Mouse (Mus musculus) ES-E14 (cell line): Measurements from ENCODE around the gene Ebf1. TPM values are rescaled to one million over a fixed set of nuclear protein-coding genes. Genes with fewer than 3 reads are reported as not detected.

Source experiments
- DNase-seq: peaks from one replicate; pipeline ENCODE4 v3.0.0-alpha.2; 2013; ENCODE audit warnings: low read depth, low spot score
- H3K27ac ChIP-seq: 2 replicates; pipeline ENCODE4 v1.5.1; 2012; ENCODE audit warnings: low read depth, mild to moderate bottlenecking, low read length, moderate library complexity, mixed read lengths; ENCODE audit not compliant: poor library complexity, insufficient read depth, severe bottlenecking
- H3K36me3 ChIP-seq: 2 replicates; pipeline ENCODE4 v1.6.1; 2012; ENCODE audit warnings: mild to moderate bottlenecking, low read length, moderate library complexity, mixed read lengths; ENCODE audit not compliant: control insufficient read depth, poor library complexity, insufficient read depth, severe bottlenecking
- H3K4me1 ChIP-seq, 2 experiments: fragments of 150-350 bp in 1 of 2; sonication (generic) in 1 of 2; 2 replicates each; pipeline ENCODE4 v1.6.1; 2012; ENCODE audit warnings: low read length in 2 of 2, mild to moderate bottlenecking in 1 of 2, mixed read lengths in 1 of 2; ENCODE audit not compliant: control insufficient read depth in 2 of 2, insufficient read depth in 2 of 2, poor library complexity in 1 of 2
- H3K4me3 ChIP-seq, 2 experiments: fragments of 150-350 bp in 1 of 2; sonication (generic) in 1 of 2; 2 replicates each; pipeline ENCODE4 v1.5.1; 2012; ENCODE audit warnings: low read length in 2 of 2, low read depth in 1 of 2, mild to moderate bottlenecking in 1 of 2, mixed read lengths in 1 of 2; ENCODE audit not compliant: insufficient read depth in 1 of 2, poor library complexity in 1 of 2, severe bottlenecking in 1 of 2
- H3K9ac ChIP-seq: 2 replicates; pipeline ENCODE4 v1.6.1; 2012; ENCODE audit warnings: low read depth, mild to moderate bottlenecking, low read length, mixed read lengths; ENCODE audit not compliant: poor library complexity, insufficient read depth, severe bottlenecking
- H3K9me3 ChIP-seq: fragments of 150-350 bp; sonication (generic); 2 replicates; pipeline ENCODE4 v1.6.1; 2012; ENCODE audit warnings: low read depth, mild to moderate bottlenecking, low read length; ENCODE audit not compliant: control insufficient read depth, insufficient read depth
- CHD2 ChIP-seq: IDR thresholded peaks from 2 replicates; pipeline ENCODE4 v1.6.1; 2014; ENCODE audit warnings: mild to moderate bottlenecking, low read depth, low read length, inconsistent platforms
- HCFC1 ChIP-seq: IDR thresholded peaks from 2 replicates; pipeline ENCODE4 v1.6.1; 2012; ENCODE audit warnings: low read length, inconsistent platforms, borderline replicate concordance; ENCODE audit not compliant: insufficient read depth
- MAFK ChIP-seq: IDR thresholded peaks from 2 replicates; pipeline ENCODE4 v1.6.1; 2014; ENCODE audit warnings: mild to moderate bottlenecking, low read depth, low read length, inconsistent platforms; ENCODE audit not compliant: insufficient read depth
- ZC3H11A ChIP-seq: IDR thresholded peaks from 2 replicates; pipeline ENCODE4 v1.6.1; 2012; ENCODE audit warnings: low read depth, mild to moderate bottlenecking, inconsistent platforms, low read length, borderline replicate concordance
- ZNF384 ChIP-seq: IDR thresholded peaks from 2 replicates; pipeline ENCODE4 v1.6.1; 2012; ENCODE audit warnings: low read depth, low read length, inconsistent platforms
- in situ Hi-C, 2 experiments: fragments of 600-800 bp; cut with MboI; formaldehyde crosslinking; loops; one replicate each; pipeline ENCODE4 v1.15.1; 2025; ENCODE audit warnings: low sequenced_read_pairs in 2 of 2, inconsistent platforms in 1 of 2; ENCODE audit not compliant: unreplicated experiment in 2 of 2
- total RNA-seq: library from RNA; depleted of rRNA; stranded (reverse); fragments of 300-350 nt; gene quantifications from 2 replicates; pipeline ENCODE4 v1.2.3, GENCODE M21; 2012

Ebf1 gene
- total RNA-seq, 1 experiment = 3.2 TPM

DNA sequence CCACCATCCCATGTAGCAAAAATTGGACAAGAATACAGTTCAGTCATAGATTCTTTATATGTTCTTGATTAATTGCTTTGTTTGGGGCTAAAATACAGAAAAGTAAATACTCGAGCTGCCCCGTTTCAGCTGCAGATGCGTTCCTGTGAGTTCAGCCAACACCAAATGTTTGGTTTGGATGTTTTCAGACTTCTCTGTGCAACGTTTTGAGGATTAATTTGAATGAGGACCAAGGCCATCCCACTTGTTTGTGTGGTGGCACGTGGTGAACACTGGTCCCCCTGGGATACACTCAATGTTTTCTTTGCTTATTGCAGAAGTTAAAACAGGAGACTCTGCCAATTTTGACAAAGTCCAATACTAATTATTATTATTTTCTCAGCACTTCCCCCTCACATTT lies 289.3 kb downstream of the Ebf1 start:
- Histone ChIP-seq H3K27ac (no peak overlapping the region), H3K9me3 (no peaks in the 10 kb centered on the region), H3K36me3 (no peaks in the 10 kb centered on the region), H3K4me1 (no peaks in the 10 kb centered on the region), H3K4me3 (no peak overlapping the region), H3K9ac (no peak overlapping the region)
- TF ChIP-seq ZC3H11A = no peak
- no peak for TF ChIP-seq ZNF384
- TF ChIP-seq MAFK = no peak
- no peak for TF ChIP-seq CHD2
- no peak for TF ChIP-seq HCFC1
- no peak for DNase-seq
- in situ Hi-C loops = no loop called here

- H3K9me3 ChIP-seq = no peaks in the 10 kb centered on the region
- TF ChIP-seq HCFC1 (no peak), CHD2 (no peak), ZC3H11A (no peak), MAFK (no peak), ZNF384 (no peak)
- in situ Hi-C loops = no loop called here
- H3K4me1 ChIP-seq = no peaks in the 10 kb centered on the region
- H3K4me3 ChIP-seq = no peak overlapping the region
- no peaks in the 10 kb centered on the region for H3K36me3 ChIP-seq
- H3K9ac ChIP-seq = no peak overlapping the region
- no peak overlapping the region for H3K27ac ChIP-seq
- DNase-seq = no peak
Observed at GRCm38 (mm10) chr11:44911765-44912164, 294.6 kb downstream of the Ebf1 start.

- Histone ChIP-seq H3K4me1 (no peaks in the 10 kb centered on the region), H3K36me3 (no peaks in the 10 kb centered on the region), H3K9ac (no peak overlapping the region), H3K4me3 (no peak overlapping the region), H3K27ac (no peak overlapping the region), H3K9me3 (no peaks in the 10 kb centered on the region)
- no peak for DNase-seq
- in situ Hi-C loops = no loop called here
- TF ChIP-seq ZC3H11A = no peak
- no peak for TF ChIP-seq MAFK
- TF ChIP-seq CHD2 = no peak
- TF ChIP-seq HCFC1 = no peak
- no peak for TF ChIP-seq ZNF384
Observed at GRCm38 (mm10) chr11:44913806-44914205, 296.7 kb downstream of the Ebf1 start.

- H3K27ac ChIP-seq = no peak overlapping the region
- no peaks in the 10 kb centered on the region for H3K9me3 ChIP-seq
- no peaks in the 10 kb centered on the region for H3K4me1 ChIP-seq
- no peak overlapping the region for H3K4me3 ChIP-seq
- DNase-seq = no peak
- no peak for TF ChIP-seq HCFC1
- TF ChIP-seq ZC3H11A = no peak
- no peak for TF ChIP-seq ZNF384
- TF ChIP-seq MAFK = no peak
- no peak for TF ChIP-seq CHD2
- in situ Hi-C loops = no loop called here
- no peaks in the 10 kb centered on the region for H3K36me3 ChIP-seq
- H3K9ac ChIP-seq = no peak overlapping the region
Observed at GRCm38 (mm10) chr11:44917059-44917458, 299.9 kb downstream of the Ebf1 start.

DNA sequence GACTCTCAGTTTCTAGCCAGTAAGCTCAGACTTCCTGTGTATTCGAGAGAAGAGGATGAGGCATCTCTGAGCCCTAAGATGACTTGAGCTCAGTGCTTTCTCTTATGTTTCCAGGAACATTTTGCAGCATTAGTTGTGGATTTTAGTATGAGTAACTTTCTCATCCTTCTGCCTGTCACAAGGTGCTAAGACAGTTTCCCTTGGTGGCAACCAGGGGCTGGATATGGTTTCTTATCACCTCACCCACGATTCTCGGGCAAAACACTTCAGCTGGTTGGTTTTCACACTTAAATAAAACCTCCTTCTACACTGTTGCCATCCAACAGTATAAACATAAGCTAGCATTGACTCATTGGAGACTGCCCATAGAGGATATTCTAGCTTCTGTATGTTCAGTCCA lies 306.0 kb downstream of the Ebf1 start:
- in situ Hi-C loops = no loop called here
- H3K9me3 ChIP-seq = no peaks in the 10 kb centered on the region
- TF ChIP-seq CHD2 = no peak
- TF ChIP-seq ZC3H11A = no peak
- no peak for TF ChIP-seq ZNF384
- TF ChIP-seq HCFC1 = no peak
- TF ChIP-seq MAFK = no peak
- H3K4me3 ChIP-seq = no peak overlapping the region
- H3K36me3 ChIP-seq = no peaks in the 10 kb centered on the region
- H3K9ac ChIP-seq = no peak overlapping the region
- H3K27ac ChIP-seq = no peak overlapping the region
- H3K4me1 ChIP-seq = no peaks in the 10 kb centered on the region
- DNase-seq = no peak
